Mouse (Mus musculus): ENCODE measurements around the gene Sbf1. TPM values are rescaled to one million over a fixed set of nuclear protein-coding genes. Genes with fewer than 3 reads are reported as not detected.

The Sbf1 gene
- polyA plus RNA-seq, 1 experiment from 2014 or later, result 150 TPM

DNA sequence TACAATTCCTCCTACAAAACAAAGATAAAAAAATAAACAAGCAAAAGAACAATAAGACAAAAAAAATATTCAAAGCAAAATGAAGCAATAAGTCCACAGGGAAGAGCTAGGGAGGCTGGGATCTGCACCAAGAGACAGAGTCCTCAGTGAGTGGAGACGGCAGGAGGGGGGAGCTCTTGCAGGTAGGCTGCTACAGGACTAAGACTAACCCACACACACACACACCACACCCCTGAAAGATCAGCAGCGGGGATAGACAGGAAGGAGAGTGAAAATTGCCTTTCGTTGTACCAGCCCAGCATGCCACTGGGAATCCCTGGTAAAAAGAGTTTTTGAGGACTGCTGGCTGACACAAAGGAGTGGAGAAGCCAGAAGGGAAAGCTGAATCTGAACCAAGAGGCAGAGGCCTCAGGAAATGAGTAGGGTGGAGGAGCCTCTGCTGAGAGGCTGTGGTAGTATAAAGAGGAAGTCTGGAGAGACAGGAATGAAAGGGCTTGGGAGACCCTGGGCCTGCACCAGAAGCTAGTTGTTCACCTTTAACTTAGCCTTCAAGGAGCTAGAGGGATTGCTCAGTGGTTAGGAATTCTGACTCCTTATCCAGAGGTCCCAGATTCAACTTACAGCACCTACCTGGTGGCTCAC lies 75.2 kb downstream of the Sbf1 start:
- TF ChIP-seq CTCF (IDR thresholded peaks at IDR 0.05), result no peak
- POLR2A ChIA-PET, result interaction anchor here (0.6 to 1.4 kb wide), 2 partner anchors 24 to 119 kb away, joined by 3 read pairs; no protein-coding TSS in a partner anchor
- CTCF ChIA-PET, result interaction anchor here (0.8 to 1.3 kb wide), 2 partner anchors 10 to 134 kb away, joined by 3 to 4 read pairs; partner anchors contain the start of gene Sco2
- ATAC-seq, result no peak
- H3K27me3 ChIP-seq, result no peaks in the 10 kb centered on the region
- in situ Hi-C loops (cut with MboI; ENCODE audit: low pct_unique_long_range_greater_than_20kb), result no loop called here
- no peak for DNase-seq (ENCODE audit: low read depth, low spot score)

Other genes with a start within 250 kb of the Sbf1 start
- 44.7 TPM for gene Trabd, start 240.2 kb downstream of the Sbf1 start, polyA plus RNA-seq (2021)
- 31.1 TPM for gene Selenoo, start 226.2 kb downstream of the Sbf1 start, polyA plus RNA-seq (2021)
- 17.6 TPM for gene Tubgcp6, start 192.2 kb downstream of the Sbf1 start, polyA plus RNA-seq (2021)
- gene Hdac10, start 186.6 kb downstream of the Sbf1 start, polyA plus RNA-seq (2021), result 15.0 TPM
- 7.1 TPM for gene Mapk12, start 174.6 kb downstream of the Sbf1 start, polyA plus RNA-seq (2021)
- gene Mapk11, start 165.7 kb downstream of the Sbf1 start, polyA plus RNA-seq (2021), result 16.3 TPM
- gene Plxnb2, start 134.5 kb downstream of the Sbf1 start, polyA plus RNA-seq (2021), result 444 TPM
- 11.3 TPM for gene Dennd6b, start 118.8 kb downstream of the Sbf1 start, polyA plus RNA-seq (2021)
- 37.2 TPM for gene Ppp6r2, start 103.8 kb downstream of the Sbf1 start, polyA plus RNA-seq (2021)
- 0.14 TPM for gene Adm2, start 7.4 kb upstream of the Sbf1 start, polyA plus RNA-seq (2021)
- gene Miox, start 19.1 kb upstream of the Sbf1 start, polyA plus RNA-seq (2021), result not detected
- gene Lmf2, start 40.3 kb upstream of the Sbf1 start, polyA plus RNA-seq (2021), result 65.9 TPM
- gene Ncaph2, start 40.4 kb upstream of the Sbf1 start, polyA plus RNA-seq (2021), result 106 TPM
- 24.2 TPM for gene Sco2, start 58.5 kb upstream of the Sbf1 start, polyA plus RNA-seq (2021)
- gene Tymp, start 61.7 kb upstream of the Sbf1 start, polyA plus RNA-seq (2021), result 3.0 TPM
- gene Odf3b, start 64.0 kb upstream of the Sbf1 start, polyA plus RNA-seq (2021), result 0.36 TPM
- not detected for gene Klhdc7b, start 69.6 kb upstream of the Sbf1 start, polyA plus RNA-seq (2021)
- gene Syce3, start 95.2 kb upstream of the Sbf1 start, polyA plus RNA-seq (2021), result not detected
- gene Cpt1b, start 110.6 kb upstream of the Sbf1 start, polyA plus RNA-seq (2021), result 1.7 TPM
- gene C730034F03Rik, start 114.3 kb upstream of the Sbf1 start, polyA plus RNA-seq (2021), result 1.3 TPM
- gene Gm44502, start 114.4 kb upstream of the Sbf1 start, polyA plus RNA-seq (2021), result not detected
- gene Chkb, start 114.6 kb upstream of the Sbf1 start, polyA plus RNA-seq (2021), result 63.5 TPM
- 0.17 TPM for gene Mapk8ip2, start 138.6 kb upstream of the Sbf1 start, polyA plus RNA-seq (2021)
- gene Arsa, start 162.1 kb upstream of the Sbf1 start, polyA plus RNA-seq (2021), result 71.1 TPM
- 2.0 TPM for gene Shank3, start 184.3 kb upstream of the Sbf1 start, polyA plus RNA-seq (2021)